8 mouse cellular contexts compared by ENCODE assay signal in genomic region chr10:112269481-112269880, GRCm38 (mm10). TPM values are rescaled to one million over a fixed set of nuclear protein-coding genes. Genes with fewer than 3 reads are reported as not detected.
DNase-seq lines count a peak whose midpoint lies in the region; ATAC-seq and TF ChIP-seq lines count a peak whose summit lies in the region.

No protein-coding gene starts in this region.

- H3K36me3 ChIP-seq in limb, embryonic 12.5 days = no peaks in the 10 kb centered on the region

- H3K27me3 ChIP-seq in limb, embryonic 12.5 days = peaks cover 65% of the 10 kb centered on the region

- H3K4me1 ChIP-seq in limb, embryonic 12.5 days (replicated peaks) = peaks cover 14% of the 10 kb centered on the region; the same call in 1 of the 2 replicates
- H3K4me1 ChIP-seq in olfactory bulb, adult 2 months (ENCODE audit: control insufficient read depth, insufficient read depth, low read length) = peaks cover 15% of the 10 kb centered on the region; the same call in 1 of the 2 replicates

- H3K27ac ChIP-seq in gastrocnemius, adult 2 months = no peak overlapping the region
- peak overlapping the region; percentile 89; the same call in 1 of the 2 replicates for H3K27ac ChIP-seq in left cerebral cortex, adult 2 months
- H3K27ac ChIP-seq in limb, embryonic 12.5 days = no peak overlapping the region
- H3K27ac ChIP-seq in olfactory bulb, adult 2 months (ENCODE audit: insufficient read depth, low read depth, low read length) = no peak overlapping the region

- no peak overlapping the region for H3K9ac ChIP-seq in limb, embryonic 12.5 days (replicated peaks)

- no peak for ATAC-seq in limb, embryonic 12.5 days (ENCODE audit: insufficient number of reproducible peaks, insufficient read depth, low FRiP score, low TSS enrichment, low read depth)

- no peak for TF ChIP-seq POLR2A in olfactory bulb, adult 2 months (IDR thresholded peaks at IDR 0.05; ENCODE audit: insufficient read depth, low read depth, low read length)

- peak overlapping the region; percentile 66; the same call in 1 of the 2 replicates for H3K4me3 ChIP-seq in gastrocnemius, adult 2 months
- peak overlapping the region; percentile 67 for H3K4me3 ChIP-seq in left cerebral cortex, adult 2 months
- peak overlapping the region; percentile 49; the same call in 1 of the 2 replicates for H3K4me3 ChIP-seq in limb, embryonic 12.5 days (replicated peaks)
- H3K4me3 ChIP-seq in olfactory bulb, adult 2 months (ENCODE audit: insufficient read depth, low read depth, low read length) = peak overlapping the region; percentile 53

- WGBS in limb, embryonic 12.5 days = 61% methylated on average over 3 of the region's 3 CpGs
- 84% methylated on average over 3 of the region's 3 CpGs for WGBS in olfactory bulb, adult 2 months

- H3K4me2 ChIP-seq in limb, embryonic 12.5 days = peak overlapping the region; percentile 92

- no peak for TF ChIP-seq CTCF in gastrocnemius, adult 2 months (IDR thresholded peaks at IDR 0.05)
- no peak for TF ChIP-seq CTCF in left cerebral cortex, adult 2 months (IDR thresholded peaks at IDR 0.05)
- TF ChIP-seq CTCF in olfactory bulb, adult 2 months (IDR thresholded peaks at IDR 0.05; ENCODE audit: insufficient read depth, low read depth, low read length) = no peak

- H3K9me3 ChIP-seq in limb, embryonic 12.5 days = no peaks in the 10 kb centered on the region

- no peak for DNase-seq in gastrocnemius, adult 2 months
- no peak for DNase-seq in gastrocnemius, postnatal 36 days
- no peak for DNase-seq in left cerebral cortex, adult 2 months (ENCODE audit: extremely low spot score in 1 of 2, low spot score in 2 of 2)
- no peak for DNase-seq in left cerebral cortex, adult 9 months (ENCODE audit: low spot score in 2 of 2)
- no peak for DNase-seq in cerebellum, postnatal 14 days
- no peak for DNase-seq in layer of hippocampus, postnatal 25 days (ENCODE audit: extremely low spot score in 1 of 2, low spot score in 1 of 2)

- intact Hi-C loops in gastrocnemius, adult 2 months (cut with DNase I) = no loop called here
- intact Hi-C loops in gastrocnemius, postnatal 36 days (cut with DNase I) = no loop called here
- intact Hi-C loops in left cerebral cortex, adult 2 months (cut with DNase I) = no loop called here

RNA-seq across cellular contexts. Expression of gene Kcnc2, which starts 1.4 kb away (rescaled TPM):
- total RNA-seq in gastrocnemius, adult 2 months (2021) = under 1 TPM; 0.13 to 0.28 TPM
- total RNA-seq in gastrocnemius, postnatal 36 days (2021) = under 1 TPM; 0.15 to 0.17 TPM
- total RNA-seq in left cerebral cortex, adult 2 months (2021) = 10 to 100 TPM; 90.6 to 91.3 TPM
- polyA plus RNA-seq in limb, embryonic 12.5 days (2016; fragmentation: Nextera tagmentation; extraction: Ambion mirVana) = 0.05 and 0.13 TPM in 2 replicates
- not detected in 2 replicates for polyA plus RNA-seq in olfactory bulb, adult 2 months (2012; ENCODE audit: insufficient read depth, insufficient read length, low replicate concordance, missing spikeins)
- 10 to 100 TPM; 79.4 to 82.8 TPM for total RNA-seq in layer of hippocampus, postnatal 25 days (2021)

Comparison
In these comparisons a context has a peak if more than half of its experiments do, and no peak if none do; other contexts are left out.
1. RNA of gene Kcnc2, which starts 1.4 kb away (total RNA-seq): 90.6 to 91.3 TPM in left cerebral cortex, adult 2 months and 79.4 to 82.8 TPM in layer of hippocampus, postnatal 25 days; 0.13 to 0.28 TPM in gastrocnemius, adult 2 months and 0.15 to 0.17 TPM in gastrocnemius, postnatal 36 days; every median in the first group is over 10 times any median in the second.
2. Peak in every context shown above with its lines, with median percentiles within 50 percentile points of each other: H3K4me3 ChIP-seq.